Mouse (Mus musculus): ENCODE measurements around the gene Tcf25. TPM values are rescaled to one million over a fixed set of nuclear protein-coding genes. Genes with fewer than 3 reads are reported as not detected.

Gene Tcf25
- polyA plus RNA-seq, 1 experiment from 2014 or later: 380 TPM

- no peak for ATAC-seq (ENCODE audit: low FRiP score)
- Histone ChIP-seq H3K9ac (no peak overlapping the region), H3K4me3 (replicated peaks; ENCODE audit: low read length) (no peak overlapping the region), H3K27me3 (ENCODE audit: control insufficient read depth, insufficient read depth, low read length) (no peaks in the 10 kb centered on the region), H3K9me3 (ENCODE audit: control insufficient read depth, low read length) (no peaks in the 10 kb centered on the region), H3K27ac (no peak overlapping the region), H3K4me1 (replicated peaks; ENCODE audit: control insufficient read depth, insufficient read depth, low read length) (no peaks in the 10 kb centered on the region; the same call in 1 of the 2 replicates), H3K36me3 (replicated peaks; ENCODE audit: control insufficient read depth, insufficient read depth) (peaks cover 57% of the 10 kb centered on the region), H3K4me2 (replicated peaks) (no peak overlapping the region)
- no peak for DNase-seq (ENCODE audit: low spot score)
- WGBS: 88% methylated on average over 9 of the region's 9 CpGs
Measured at GRCm38 (mm10) chr8:123402730-123403326, 29.3 kb downstream of the Tcf25 start.

- H3K4me3 ChIP-seq (replicated peaks; ENCODE audit: low read length): no peak overlapping the region
- WGBS: 41% methylated on average over 8 of the region's 8 CpGs
- no peaks in the 10 kb centered on the region for H3K27me3 ChIP-seq (ENCODE audit: control insufficient read depth, insufficient read depth, low read length)
- peaks cover 6% of the 10 kb centered on the region for H3K4me1 ChIP-seq (replicated peaks; ENCODE audit: control insufficient read depth, insufficient read depth, low read length)
- H3K27ac ChIP-seq: no peak overlapping the region
- H3K9me3 ChIP-seq (ENCODE audit: control insufficient read depth, low read length): no peaks in the 10 kb centered on the region
- no peak overlapping the region for H3K4me2 ChIP-seq (replicated peaks)
- H3K36me3 ChIP-seq (replicated peaks; ENCODE audit: control insufficient read depth, insufficient read depth): peaks cover 40% of the 10 kb centered on the region
- H3K9ac ChIP-seq: no peak overlapping the region
- ATAC-seq (ENCODE audit: low FRiP score) (no peak), DNase-seq (ENCODE audit: low spot score) (no peak)
Measured at GRCm38 (mm10) chr8:123404521-123404920, 31.0 kb downstream of the Tcf25 start.

GRCm38 (mm10) chr8:123406786-123407185 is 33.2 kb downstream of the Tcf25 start, which contains the start of gene Mc1r:
TSS of gene Mc1r (plus strand) at chr8:123407107.
- Histone ChIP-seq H3K4me3 (replicated peaks; ENCODE audit: low read length) (no peak within 1 kb of the TSS), H3K27ac (no peak within 1 kb of the TSS), H3K36me3 (replicated peaks; ENCODE audit: control insufficient read depth, insufficient read depth) (peaks cover 18% of the 10 kb centered on the region), H3K9me3 (ENCODE audit: control insufficient read depth, low read length) (no peaks in the 10 kb centered on the region), H3K9ac (no peak within 1 kb of the TSS), H3K4me1 (replicated peaks; ENCODE audit: control insufficient read depth, insufficient read depth, low read length) (peaks cover 12% of the 10 kb centered on the region), H3K27me3 (ENCODE audit: control insufficient read depth, insufficient read depth, low read length) (no peaks in the 10 kb centered on the region), H3K4me2 (replicated peaks) (no peak within 1 kb of the TSS)
- 14% methylated on average over 4 of the region's 4 CpGs for WGBS
- ATAC-seq (ENCODE audit: low FRiP score) (no peak), DNase-seq (ENCODE audit: low spot score) (peak; percentile 75)

- 96% methylated on average over 13 of the region's 13 CpGs for WGBS
- H3K4me1 ChIP-seq (replicated peaks; ENCODE audit: control insufficient read depth, insufficient read depth, low read length): peaks cover 12% of the 10 kb centered on the region
- ATAC-seq (ENCODE audit: low FRiP score) (no peak), DNase-seq (ENCODE audit: low spot score) (no peak)
- no peak overlapping the region for H3K27ac ChIP-seq
- no peak overlapping the region for H3K4me2 ChIP-seq (replicated peaks)
- H3K27me3 ChIP-seq (ENCODE audit: control insufficient read depth, insufficient read depth, low read length): no peaks in the 10 kb centered on the region
- H3K36me3 ChIP-seq (replicated peaks; ENCODE audit: control insufficient read depth, insufficient read depth): peaks cover 10% of the 10 kb centered on the region
- H3K9me3 ChIP-seq (ENCODE audit: control insufficient read depth, low read length): no peaks in the 10 kb centered on the region
- H3K4me3 ChIP-seq (replicated peaks; ENCODE audit: low read length): no peak overlapping the region
- no peak overlapping the region for H3K9ac ChIP-seq
Measured at GRCm38 (mm10) chr8:123407612-123408011, 34.1 kb downstream of the Tcf25 start.

- 77% methylated on average over 9 of the region's 9 CpGs for WGBS
- peak overlapping the region; percentile 75; the same call in 1 of the 2 replicates for H3K4me3 ChIP-seq (replicated peaks; ENCODE audit: low read length)
Measured at GRCm38 (mm10) chr8:123408586-123409544, 35.3 kb downstream of the Tcf25 start.

GRCm38 (mm10) chr8:123410049-123410587 is 36.6 kb downstream of the Tcf25 start:
- H3K4me2 ChIP-seq (replicated peaks): peak overlapping the region; percentile 92
- H3K4me1 ChIP-seq (replicated peaks; ENCODE audit: control insufficient read depth, insufficient read depth, low read length): peaks cover 22% of the 10 kb centered on the region
- H3K9me3 ChIP-seq (ENCODE audit: control insufficient read depth, low read length): no peaks in the 10 kb centered on the region
- H3K4me3 ChIP-seq (replicated peaks; ENCODE audit: low read length): peak overlapping the region; percentile 75
- ATAC-seq (ENCODE audit: low FRiP score) (no peak), DNase-seq (ENCODE audit: low spot score) (peak; percentile 67)
- peak overlapping the region; percentile 99 for H3K27ac ChIP-seq
- H3K9ac ChIP-seq: peak overlapping the region; percentile 99
- H3K27me3 ChIP-seq (ENCODE audit: control insufficient read depth, insufficient read depth, low read length): no peaks in the 10 kb centered on the region
- WGBS: 19% methylated on average over 8 of the region's 8 CpGs
- no peaks in the 10 kb centered on the region for H3K36me3 ChIP-seq (replicated peaks; ENCODE audit: control insufficient read depth, insufficient read depth)

More at GRCm38 (mm10) chr8:123408586-123409544, 35.3 kb downstream of the Tcf25 start:
- H3K27ac ChIP-seq: peak overlapping the region; percentile 99; the same call in 1 of the 2 replicates
- peak overlapping the region; percentile 99 for H3K9ac ChIP-seq
- peaks cover 19% of the 10 kb centered on the region for H3K4me1 ChIP-seq (replicated peaks; ENCODE audit: control insufficient read depth, insufficient read depth, low read length)
- H3K9me3 ChIP-seq (ENCODE audit: control insufficient read depth, low read length): no peaks in the 10 kb centered on the region
- H3K36me3 ChIP-seq (replicated peaks; ENCODE audit: control insufficient read depth, insufficient read depth): no peaks in the 10 kb centered on the region
- peak overlapping the region; percentile 92 for H3K4me2 ChIP-seq (replicated peaks)
- ATAC-seq (ENCODE audit: low FRiP score): no peak
- DNase-seq (ENCODE audit: low spot score): no peak
- H3K27me3 ChIP-seq (ENCODE audit: control insufficient read depth, insufficient read depth, low read length): no peaks in the 10 kb centered on the region

GRCm38 (mm10) chr8:123410788-123411187 is 37.2 kb downstream of the Tcf25 start:
- Histone ChIP-seq H3K27ac (peak overlapping the region; percentile 99), H3K27me3 (ENCODE audit: control insufficient read depth, insufficient read depth, low read length) (no peaks in the 10 kb centered on the region), H3K4me3 (replicated peaks; ENCODE audit: low read length) (peak overlapping the region; percentile 75), H3K9me3 (ENCODE audit: control insufficient read depth, low read length) (no peaks in the 10 kb centered on the region), H3K4me1 (replicated peaks; ENCODE audit: control insufficient read depth, insufficient read depth, low read length) (peaks cover 24% of the 10 kb centered on the region), H3K4me2 (replicated peaks) (peak overlapping the region; percentile 92), H3K9ac (peak overlapping the region; percentile 99), H3K36me3 (replicated peaks; ENCODE audit: control insufficient read depth, insufficient read depth) (no peaks in the 10 kb centered on the region)
- ATAC-seq (ENCODE audit: low FRiP score): 0 out of 2 replicates have a peak, but pooled peaks have one; percentile 3
- 6% methylated on average over 11 of the region's 11 CpGs for WGBS
- DNase-seq (ENCODE audit: low spot score): peak; percentile 45

- Histone ChIP-seq H3K27me3 (ENCODE audit: control insufficient read depth, insufficient read depth, low read length) (no peaks in the 10 kb centered on the region), H3K4me3 (replicated peaks; ENCODE audit: low read length) (peak within 1 kb of the TSS; percentile 75)
- under 1% methylated on average over 29 of the region's 29 CpGs for WGBS
Measured at GRCm38 (mm10) chr8:123411246-123411645, 37.7 kb downstream of the Tcf25 start, which contains the start of gene Tubb3. TSS of gene Tubb3 (plus strand) at chr8:123411424.

More at GRCm38 (mm10) chr8:123411246-123411645, 37.7 kb downstream of the Tcf25 start, which contains the start of gene Tubb3:
- Histone ChIP-seq H3K4me2 (replicated peaks) (peak within 1 kb of the TSS; percentile 92), H3K9me3 (ENCODE audit: control insufficient read depth, low read length) (no peaks in the 10 kb centered on the region), H3K4me1 (replicated peaks; ENCODE audit: control insufficient read depth, insufficient read depth, low read length) (peaks cover 29% of the 10 kb centered on the region), H3K27ac (peak within 1 kb of the TSS; percentile 99), H3K36me3 (replicated peaks; ENCODE audit: control insufficient read depth, insufficient read depth) (peaks cover under 1% of the 10 kb centered on the region; the same call in 1 of the 2 replicates), H3K9ac (peak within 1 kb of the TSS; percentile 99)
- ATAC-seq (ENCODE audit: low FRiP score) (peak; percentile 93), DNase-seq (ENCODE audit: low spot score) (peak; percentile 94)
